Mouse (Mus musculus): Measurements from ENCODE around the gene Rbm3.
A peak's percentile ranks its signal among the peaks of the same experiment; 100 is the strongest.

Rbm3 gene

DNA sequence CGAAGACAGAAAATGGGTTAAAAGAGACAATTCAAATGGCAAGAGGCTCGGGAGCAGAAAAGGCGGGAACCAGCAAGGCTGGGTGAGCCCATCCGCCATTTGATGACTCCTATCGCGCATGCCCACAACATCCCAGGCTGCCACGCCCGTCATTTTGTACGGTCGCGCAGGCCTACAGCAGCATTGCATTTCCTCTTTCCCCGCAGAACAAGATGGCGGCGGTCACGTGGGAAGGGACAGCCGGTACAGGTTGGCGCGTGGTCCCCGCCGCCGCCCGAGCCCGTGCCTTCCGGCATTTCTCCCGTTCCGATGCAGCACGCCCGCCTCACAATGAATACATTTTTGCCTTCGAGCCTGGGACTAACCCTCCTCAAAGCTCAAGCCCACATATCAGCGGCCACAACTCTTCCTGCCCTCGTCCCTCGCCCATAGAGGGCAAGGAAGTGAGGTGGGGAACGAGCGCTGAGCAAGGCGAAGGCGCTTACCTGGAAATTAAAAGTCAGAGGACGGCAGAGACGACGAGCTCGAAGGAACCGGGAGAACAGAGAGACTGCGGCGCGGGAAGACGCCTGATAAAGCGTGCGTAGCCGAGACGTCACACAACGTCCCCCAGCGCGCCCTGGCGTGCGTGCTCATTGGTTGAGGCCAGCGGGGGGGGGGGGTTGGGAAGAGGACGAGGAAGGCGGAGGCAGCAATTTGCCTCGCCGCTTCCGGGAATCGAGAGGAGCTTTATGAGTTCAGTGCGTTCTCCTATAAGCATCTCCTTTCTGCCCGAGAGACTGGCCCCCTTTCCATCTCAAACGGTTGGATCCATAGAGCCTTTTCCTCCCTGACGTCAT, at the start of gene Rbm3:
Gene Rbm3, minus strand, starts transcription at position 728 of the 839 bp plus-strand sequence.
- DNase-seq (ENCODE audit: low spot score): peak; percentile 80

- DNase-seq (ENCODE audit: low spot score): peak; percentile 21
Observed at GRCm38 (mm10) chrX:8193419-8193723, 47.7 kb upstream of the Rbm3 start, which contains the start of gene Ebp. Gene Ebp, minus strand, starts transcription at chrX:8193512.

GRCm38 (mm10) chrX:8192640-8193418, 47.1 kb upstream of the Rbm3 start:
- DNase-seq (ENCODE audit: low spot score): peak; percentile 66

DNA sequence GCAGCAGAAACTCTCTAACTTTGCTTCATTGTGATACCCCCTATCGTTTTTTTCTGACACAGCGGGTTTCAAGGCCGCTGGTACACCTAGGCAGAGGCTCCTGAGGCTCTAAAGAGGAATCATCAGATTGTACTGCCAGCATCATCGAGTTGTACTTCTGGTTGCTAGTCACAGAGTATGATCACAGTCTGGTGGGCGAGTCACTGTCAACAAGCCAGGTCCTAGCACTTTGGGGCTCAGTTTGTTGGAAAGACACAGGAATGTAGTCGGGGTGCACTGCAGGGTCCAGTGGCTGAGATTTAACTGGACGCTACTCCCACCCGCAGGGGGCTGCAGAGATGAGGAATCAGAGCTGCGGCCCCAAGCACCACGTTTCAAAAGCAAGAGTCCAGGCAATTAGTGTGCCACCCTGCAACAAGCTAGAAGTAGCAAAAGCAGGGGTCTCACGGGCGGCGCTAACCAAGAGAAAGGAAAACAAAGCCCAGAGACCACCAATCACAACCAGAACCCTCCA, 46.5 kb upstream of the Rbm3 start:
- no peak for DNase-seq (ENCODE audit: low spot score)

- DNase-seq (ENCODE audit: low spot score): no peak
Observed at GRCm38 (mm10) chrX:8182871-8183540, 37.3 kb upstream of the Rbm3 start.

DNA sequence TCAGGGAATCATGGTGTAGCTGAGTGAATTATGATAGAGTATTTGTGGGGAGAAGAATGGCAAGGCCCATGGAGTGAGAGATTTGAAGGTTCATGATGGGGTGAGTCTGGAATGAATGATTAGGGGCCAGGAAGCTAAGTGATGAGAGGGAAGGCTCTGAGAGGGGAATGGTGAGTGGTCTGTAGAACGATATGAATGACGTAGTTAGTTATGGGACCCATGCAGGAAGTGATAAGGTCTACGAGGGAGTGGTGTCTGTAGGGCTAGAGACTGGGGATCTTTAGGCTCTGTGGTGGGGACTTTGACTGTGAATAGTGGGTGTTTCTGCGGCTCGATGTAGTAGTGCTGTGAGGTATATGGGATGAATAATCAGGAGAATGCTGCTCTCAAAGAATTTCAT, 34.0 kb upstream of the Rbm3 start:
- DNase-seq (ENCODE audit: low spot score): no peak

GRCm38 (mm10) chrX:8178871-8179270, 33.2 kb upstream of the Rbm3 start:
- no peak for DNase-seq (ENCODE audit: low spot score)

GRCm38 (mm10) chrX:8175504-8176385, 30.1 kb upstream of the Rbm3 start, which contains the start of gene Tbc1d25:
Gene Tbc1d25, minus strand, starts transcription at chrX:8176181.
- peak; percentile 80 for DNase-seq (ENCODE audit: low spot score)

DNA sequence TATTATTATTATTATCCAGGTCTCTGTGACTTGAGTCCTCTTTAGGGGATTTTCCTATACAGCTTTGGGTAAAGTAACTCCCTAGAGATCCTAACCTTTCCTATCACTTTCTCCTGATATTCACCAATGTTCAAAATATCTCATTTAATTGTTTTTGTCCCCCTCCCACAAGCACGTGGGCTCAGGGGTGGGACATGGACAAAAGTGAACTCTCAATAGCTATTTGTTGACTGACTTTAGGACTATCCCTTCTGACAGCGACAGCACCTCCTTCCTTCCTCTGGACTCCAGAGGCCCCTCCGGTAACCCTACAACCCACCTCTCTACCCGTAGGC, 29.5 kb upstream of the Rbm3 start:
- no peak for DNase-seq (ENCODE audit: low spot score)

DNA sequence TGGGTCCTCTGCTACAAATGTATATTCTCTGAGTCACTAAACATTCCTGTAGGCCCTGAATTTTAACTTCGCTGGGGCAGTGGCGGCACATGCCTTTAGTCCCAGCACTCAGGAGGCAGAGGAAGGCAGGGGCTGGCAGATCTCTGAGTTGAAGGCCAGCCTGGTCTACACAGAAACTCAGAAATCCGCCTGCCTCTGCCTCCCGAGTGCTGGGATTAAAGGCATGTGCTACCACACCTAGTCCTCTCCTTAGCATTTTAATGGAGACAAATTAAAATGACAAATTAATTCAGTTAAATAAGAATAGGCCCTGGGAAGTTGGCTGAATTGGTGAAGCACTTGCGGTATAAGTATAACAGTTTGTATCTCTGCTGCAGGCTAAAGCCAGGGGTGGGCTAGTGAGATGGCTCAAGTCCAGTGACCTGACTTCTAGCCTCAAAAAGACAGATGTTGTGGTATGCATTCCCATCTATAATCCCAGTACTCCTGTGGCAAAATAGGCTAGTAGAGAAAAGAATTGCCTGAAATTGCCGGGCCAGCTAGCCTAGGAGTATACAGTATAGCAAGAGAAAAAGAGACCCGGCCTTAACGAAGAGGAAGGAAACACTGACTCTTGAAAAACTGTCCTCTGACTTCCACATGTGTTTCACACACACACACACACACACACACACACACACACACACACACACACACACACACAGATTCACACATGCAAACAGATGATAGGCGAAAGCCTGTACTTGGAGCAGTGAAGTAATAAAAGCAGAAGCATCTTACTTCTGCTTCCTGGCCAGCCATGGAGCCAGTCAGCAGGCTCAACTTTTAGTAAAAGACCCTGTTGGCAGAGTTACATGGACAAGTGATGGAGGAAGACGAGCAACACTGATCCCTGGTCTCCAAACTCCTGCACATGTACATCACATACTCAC, 22.3 kb upstream of the Rbm3 start:
- DNase-seq (ENCODE audit: low spot score): no peak

DNA sequence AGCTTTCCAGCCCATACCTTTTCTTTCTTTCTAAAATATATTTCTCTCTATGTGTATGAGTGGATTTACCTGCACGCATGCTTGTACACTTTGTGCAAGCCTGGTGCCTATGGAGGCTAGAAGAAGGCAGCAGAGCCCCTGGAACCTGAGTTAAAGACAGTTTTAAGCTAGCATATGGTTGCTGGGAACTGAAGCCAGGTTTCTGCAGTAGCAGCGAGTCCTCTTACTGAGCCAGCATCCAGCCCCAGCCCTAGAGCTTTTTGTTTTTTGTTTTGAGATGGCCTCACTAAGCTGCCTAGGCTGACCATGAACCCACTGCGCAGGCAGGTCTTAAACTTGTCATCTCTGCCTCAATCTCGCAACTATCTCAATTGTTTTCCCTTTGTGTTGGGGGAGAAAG, 18.8 kb upstream of the Rbm3 start:
- no peak for DNase-seq (ENCODE audit: low spot score)

DNA sequence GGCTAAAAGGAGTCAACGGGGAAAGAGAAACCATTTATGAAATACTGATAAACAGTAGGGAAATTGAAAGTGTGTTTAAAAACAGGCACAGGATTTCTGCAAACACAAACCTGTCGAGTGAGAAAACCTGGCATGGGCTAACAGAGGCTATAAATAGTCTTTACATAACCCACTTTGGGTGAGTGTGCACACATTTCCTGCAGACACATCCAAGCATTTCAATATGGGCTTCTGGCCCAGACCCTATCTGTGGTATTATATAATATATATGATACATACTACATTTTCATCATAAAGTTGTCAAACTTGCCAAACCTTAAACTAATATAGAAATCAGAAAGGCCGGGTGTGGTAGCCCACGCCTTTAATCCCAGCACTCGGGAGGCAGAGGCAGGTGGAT, 17.4 kb upstream of the Rbm3 start:
- no peak for DNase-seq (ENCODE audit: low spot score)

GRCm38 (mm10) chrX:8143750-8144149, 1.9 kb downstream of the Rbm3 start:
- DNase-seq (ENCODE audit: low spot score): no peak

DNA sequence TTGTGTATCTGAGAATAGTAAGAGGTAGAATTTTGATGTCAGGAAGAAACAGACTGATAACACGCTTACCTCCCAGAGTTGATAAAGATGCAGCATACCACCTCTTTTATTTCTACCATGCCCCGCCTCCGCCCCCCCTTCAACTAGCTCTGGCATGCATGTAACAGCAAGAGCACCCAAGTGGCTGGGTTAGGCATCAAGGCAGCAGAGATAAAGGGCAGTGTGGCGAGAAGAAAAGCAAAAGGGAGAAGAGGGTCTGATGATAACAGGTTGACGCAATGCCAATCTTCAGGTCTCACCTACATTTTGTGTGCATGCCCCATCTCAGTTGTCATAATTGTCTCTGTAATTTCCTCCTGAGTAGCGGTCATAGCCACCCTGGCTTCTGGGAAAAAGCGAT, 2.7 kb downstream of the Rbm3 start:
- no peak for DNase-seq (ENCODE audit: low spot score)

DNA sequence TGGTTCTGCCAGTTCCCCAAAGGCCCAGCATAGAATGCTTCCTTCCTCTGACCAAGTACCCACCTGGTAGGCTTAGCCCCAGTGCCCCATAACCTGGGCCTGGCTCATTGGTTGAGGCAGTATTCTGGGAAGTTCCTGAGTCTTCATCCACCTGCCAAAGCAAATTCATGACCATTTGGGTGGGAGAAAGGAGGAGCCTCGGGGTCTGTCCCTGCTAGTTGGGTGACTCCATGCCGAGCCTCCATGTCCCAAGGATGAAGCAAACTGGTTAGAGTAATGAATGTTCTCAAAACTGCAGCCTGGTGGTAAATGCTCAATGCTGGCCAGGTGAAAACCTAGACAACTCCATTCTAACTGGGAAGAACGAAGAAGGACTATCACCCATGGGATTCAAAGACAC, 4.6 kb downstream of the Rbm3 start:
- DNase-seq (ENCODE audit: low spot score): no peak

DNA sequence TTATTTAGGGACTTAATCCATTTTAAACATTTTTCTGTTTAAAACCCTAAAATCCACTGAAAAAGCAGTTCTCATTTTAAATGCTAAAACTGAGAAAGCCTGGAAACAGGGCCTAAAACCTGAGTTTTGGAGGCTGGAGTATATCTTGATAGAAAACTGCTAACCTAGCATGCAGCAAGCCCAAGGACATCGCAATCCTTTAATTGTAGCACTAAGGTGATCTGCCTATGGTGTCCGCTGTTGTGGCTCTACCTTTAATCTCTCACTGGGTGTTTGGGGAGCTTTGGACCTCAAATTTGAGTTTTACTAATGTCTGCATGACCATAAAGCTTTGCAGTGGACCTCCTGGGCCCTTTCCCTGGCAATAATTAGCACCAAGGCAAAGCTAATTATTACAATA, 5.2 kb downstream of the Rbm3 start:
- DNase-seq (ENCODE audit: low spot score): no peak

GRCm38 (mm10) chrX:8139480-8139879, 6.2 kb downstream of the Rbm3 start:
- no peak for DNase-seq (ENCODE audit: low spot score)

GRCm38 (mm10) chrX:8135886-8136285, 9.8 kb downstream of the Rbm3 start:
- no peak for DNase-seq (ENCODE audit: low spot score)

DNA sequence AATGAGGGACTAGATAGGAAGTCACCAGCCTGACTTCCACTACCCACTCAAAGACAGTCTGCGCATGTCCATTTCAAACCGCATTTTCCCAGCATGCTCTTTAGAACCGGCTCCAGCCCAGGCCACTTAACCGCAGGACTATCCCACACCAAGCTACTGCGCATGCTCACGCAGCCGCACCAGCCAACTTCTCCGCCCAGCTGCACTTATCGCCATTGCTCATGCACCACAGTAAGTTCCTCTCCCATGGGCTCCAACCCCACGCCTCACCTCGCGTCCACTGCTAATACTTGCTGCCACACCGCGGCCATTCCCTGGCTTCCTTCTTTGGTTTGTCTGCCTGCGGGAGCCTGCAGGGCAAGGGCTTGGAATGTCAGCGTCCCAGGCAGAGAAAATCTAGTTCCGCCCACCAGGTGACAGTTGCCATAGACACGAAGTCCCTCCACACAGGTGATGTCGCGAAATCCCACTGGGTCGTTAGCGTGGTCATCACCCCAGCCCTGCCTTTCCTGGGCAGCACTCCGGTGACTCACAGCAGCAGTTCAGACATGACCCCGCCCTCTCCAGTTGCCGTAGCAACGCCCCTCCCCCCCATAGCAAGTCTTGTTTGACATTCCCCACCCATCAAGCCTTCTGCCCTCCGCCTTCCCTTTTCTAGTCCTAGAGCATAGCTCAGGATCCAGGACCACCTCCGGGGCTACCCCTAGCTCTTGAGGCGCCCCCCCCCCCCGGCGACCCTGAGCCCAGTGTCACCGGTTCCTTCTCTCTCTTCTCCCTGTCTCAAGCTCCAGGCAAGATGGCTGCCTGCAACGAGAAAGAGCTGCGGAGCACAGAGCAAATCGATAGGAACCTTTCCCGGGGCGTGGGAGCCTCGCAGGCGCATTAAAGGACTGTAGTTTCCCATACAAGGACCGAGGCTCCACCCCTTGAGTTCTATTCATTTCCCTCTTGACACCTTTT, 13.4 kb downstream of the Rbm3 start, which contains the start of gene Wdr13:
Gene Wdr13, minus strand, starts transcription at position 876 of the 960 bp plus-strand sequence.
- peak; percentile 90 for DNase-seq (ENCODE audit: low spot score)

Data from left cerebral cortex, adult 11 months (tissue).